Mouse (Mus musculus): ENCODE measurements around the gene Tnrc6b.

Tnrc6b gene

DNA sequence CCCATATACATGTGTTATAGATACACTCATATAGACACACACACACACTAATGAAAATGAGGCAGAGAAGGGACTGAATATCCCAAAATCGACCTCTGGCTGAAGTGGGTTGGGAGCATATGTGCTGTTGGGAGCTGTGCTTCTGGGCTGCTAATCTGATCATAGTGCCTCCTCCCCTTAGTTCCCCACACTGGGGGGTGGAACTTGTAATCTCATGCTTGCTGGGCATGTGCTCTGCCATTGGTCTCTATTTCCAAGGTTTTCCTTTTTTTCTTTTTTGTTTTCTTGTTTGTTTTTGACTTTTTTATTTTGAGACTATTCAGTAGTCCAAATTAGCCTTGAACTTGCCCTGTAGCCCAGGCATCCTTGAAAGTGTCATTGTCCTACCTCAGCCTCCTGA lies 277.2 kb downstream of the Tnrc6b start:
- DNase-seq, result no peak

DNA sequence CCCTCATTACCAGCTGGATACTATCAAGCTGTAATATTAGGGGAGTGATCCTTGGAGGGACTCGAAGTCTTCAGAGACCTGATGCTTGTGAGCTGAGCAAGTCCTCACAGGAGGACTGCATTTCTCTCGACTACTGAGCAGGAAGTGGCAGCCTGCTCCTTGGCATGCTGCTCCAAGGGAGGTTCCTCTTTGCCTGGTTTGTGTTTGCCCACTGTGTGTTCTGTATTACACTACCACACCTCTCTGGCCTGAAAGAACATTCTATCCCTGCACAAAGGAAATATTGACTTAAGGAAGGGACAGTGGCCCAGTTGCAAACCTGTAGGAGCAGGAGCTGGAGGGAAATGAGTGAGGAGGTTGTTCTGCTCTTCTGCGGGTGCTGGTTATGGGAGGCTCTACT lies 278.6 kb downstream of the Tnrc6b start:
- DNase-seq, result no peak
